Mouse (Mus musculus) spleen, adult 18-20 months (tissue): Measurements from ENCODE around the gene Mtmr6.
"Not testable (repeated sequence)": the region's sequence is repeated elsewhere in the genome, so short reads cannot be mapped to it uniquely, and the experiment has no call there.

Experiments
- DNase-seq, 2 experiments: peaks; one replicate each; pipeline ENCODE4 v3.0.0; 2022; ENCODE audit warnings: mixed read lengths in 2 of 2

The Mtmr6 gene

DNA sequence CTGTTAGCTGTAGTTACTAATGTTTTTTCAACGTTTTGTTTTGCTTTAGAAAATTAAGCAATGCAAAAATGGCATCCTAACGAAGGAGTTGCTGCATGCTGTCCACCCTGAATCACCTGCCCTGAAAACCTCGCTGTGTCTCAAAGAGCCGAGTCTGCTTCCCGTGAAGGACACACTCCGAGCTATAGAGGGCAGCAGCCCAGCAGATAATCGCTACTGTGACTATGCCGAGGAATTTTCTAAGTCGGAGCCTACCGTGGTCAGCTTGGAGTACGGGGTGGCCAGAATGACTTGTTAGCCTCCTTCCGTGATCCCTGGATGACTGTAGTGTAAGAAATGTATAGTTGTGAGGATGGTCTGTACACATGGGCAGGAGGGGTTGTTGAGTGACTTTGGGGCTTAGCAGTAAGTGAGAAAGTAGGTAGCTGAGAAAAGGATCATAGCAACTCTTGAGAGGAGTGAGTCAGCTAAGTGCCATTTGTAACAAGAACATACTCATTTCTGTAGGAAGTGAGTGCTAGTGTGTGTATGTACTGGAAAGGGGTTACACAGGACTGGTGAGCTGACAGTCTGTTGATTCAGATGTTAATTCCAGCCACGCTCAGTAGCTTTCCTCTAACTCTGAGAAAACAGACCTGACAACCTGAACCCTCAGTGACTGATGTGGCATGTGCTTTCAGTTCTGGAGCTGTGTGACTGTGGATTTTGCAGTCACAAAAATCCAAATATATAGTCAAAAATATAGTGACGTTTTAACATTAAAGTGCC, 35.4 kb downstream of the Mtmr6 start:
- no peak for DNase-seq

DNA sequence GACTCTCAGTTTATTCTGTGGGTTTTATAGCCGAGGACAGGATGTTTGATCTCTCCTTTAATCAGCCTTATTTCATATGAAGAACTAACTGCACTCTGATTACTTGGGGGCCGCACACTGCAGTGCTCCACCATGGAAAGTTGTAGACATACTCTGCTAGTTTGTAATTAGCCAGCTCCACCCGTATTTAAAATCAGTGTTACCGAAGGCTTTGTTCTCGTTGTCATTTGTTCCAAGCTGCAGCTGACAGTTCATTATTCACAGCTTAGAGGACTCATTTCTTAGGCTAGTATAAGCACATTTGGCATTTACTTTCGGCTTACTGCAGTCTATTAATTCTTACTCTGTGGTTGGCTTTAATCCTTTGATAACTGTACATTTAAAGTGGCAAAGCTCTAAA, 36.0 kb downstream of the Mtmr6 start:
- DNase-seq, result no peak

DNA sequence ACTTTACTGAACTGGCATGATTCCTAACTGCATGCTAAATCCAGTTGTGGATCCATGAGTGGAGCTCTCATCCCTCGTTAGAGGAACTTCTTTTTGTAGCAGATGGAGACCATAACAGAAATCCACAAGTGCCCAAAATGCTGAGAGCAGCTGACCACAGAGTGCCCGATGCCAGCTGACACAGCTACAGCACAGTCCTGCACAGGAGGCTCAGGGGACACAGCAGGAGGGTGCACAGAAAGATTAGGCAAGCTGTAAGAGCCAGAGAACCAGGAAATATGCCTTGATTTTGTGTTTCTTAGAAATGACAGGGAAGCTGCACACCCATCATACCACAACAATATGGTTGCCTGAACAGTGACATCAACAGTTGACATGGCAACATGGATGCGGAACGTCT, 37.4 kb downstream of the Mtmr6 start:
- DNase-seq, result no peak

DNA sequence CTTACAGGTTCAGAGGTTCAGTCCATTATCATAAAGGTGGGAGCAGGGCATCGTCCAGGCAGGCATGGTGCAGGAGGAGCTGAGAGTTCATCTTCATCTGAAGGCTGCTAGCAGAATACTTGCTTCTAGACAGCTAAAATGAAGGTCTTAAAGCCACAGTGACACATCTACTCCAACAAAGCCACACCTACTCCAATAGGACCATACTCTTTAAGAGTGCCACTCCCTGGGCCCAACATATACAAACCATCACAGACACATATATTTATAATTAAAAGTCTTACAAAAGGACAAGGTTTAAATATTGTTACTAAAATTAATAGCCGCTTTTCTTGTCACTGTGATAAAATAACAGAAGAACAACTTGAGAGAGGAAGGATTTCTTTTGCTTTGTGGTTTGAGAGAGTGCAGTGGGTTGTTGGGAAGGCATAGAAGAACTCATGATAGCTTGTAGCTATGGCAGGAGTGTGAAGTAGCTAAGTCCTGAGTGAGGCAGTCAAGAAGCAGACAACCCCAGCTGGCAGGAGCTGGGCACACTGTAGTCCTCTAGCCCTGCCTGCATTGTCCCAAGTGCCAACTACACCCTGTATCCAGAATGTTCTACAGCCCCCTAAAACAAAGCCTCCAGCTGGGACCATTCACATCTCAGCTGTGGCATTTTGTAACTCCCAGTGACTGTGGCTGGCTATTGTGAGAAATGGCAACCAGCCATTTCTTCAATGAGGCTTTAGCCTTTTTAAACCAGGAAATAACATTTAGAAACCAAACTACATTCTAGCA, 39.6 kb downstream of the Mtmr6 start:
- no peak for DNase-seq

DNA sequence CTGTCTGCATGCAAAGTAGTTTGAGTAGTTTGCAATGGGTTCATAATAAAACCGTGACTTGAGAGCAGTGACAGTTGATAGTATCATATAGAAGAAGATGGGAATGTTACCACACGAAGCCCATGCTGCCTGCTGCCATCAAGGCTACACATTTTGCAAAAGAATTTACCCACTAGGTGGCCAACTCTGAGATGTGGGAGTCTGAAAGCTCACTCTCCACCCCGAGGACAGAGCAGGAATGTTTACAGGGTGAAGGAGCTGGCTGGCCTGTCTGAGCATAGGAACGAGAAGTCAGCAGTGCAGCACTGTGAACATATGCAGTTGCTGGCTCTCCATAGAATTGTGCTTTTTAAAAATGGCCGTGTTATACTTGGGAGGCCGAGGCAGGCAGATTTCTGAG, 43.1 kb downstream of the Mtmr6 start:
- DNase-seq, result no peak

DNA sequence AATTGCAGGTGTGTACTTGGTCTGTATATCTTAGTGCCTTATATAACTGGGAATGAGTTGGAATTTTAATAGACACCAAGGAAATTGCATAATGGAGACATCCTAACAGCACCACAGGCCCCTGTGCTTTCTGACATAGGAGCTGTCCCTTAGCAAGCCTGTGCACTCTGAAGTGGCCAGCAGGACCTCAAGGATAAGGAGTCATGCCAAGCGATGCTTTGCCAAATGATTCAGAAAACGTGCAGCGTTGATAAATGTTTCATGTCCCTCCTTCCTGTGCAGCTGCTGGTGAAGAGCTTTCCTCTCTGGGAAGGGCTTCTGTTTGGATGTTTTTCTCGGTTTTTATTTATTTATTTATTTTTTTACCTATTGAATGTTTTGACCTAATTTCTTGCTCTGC, 45.7 kb downstream of the Mtmr6 start:
- no peak for DNase-seq

DNA sequence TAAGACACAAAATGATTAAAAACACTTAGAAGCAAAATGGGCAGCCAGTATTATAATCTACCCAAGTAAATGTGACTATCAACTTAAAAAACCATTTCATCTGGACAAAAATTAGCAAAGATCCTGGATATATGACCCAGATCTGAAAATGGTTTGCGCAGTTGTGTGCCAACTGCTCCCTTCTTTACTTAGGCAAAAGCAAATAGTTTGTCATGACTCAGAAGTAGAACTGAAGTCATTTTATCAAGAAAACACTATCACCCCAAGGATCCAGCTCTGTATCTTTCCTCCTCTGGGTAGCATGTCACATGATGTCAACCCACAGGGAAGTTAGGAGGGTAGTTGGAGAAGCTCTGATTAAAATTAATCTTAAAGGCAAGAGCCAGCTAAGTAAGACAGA, 54.2 kb downstream of the Mtmr6 start:
- DNase-seq, result no peak

DNA sequence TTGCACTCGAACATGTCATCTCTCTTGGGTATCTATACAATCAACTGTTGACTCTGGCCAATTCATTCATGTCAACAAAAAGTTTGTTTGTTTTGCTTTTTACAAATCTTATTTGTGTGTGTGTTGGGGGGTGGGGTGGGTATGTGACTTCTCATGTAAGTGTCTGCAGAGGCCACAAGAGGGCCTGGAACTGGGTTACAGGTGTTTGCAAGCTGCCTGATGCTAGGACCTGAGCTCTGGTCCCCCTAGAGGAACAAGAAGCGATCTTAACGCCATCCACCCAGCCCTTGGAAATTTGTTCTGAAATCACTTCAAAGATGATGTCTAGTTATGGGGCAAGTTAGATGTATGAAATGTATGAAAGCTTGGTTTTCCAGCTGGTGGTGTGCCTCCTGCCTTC, 55.8 kb downstream of the Mtmr6 start:
- DNase-seq, result no peak

DNA sequence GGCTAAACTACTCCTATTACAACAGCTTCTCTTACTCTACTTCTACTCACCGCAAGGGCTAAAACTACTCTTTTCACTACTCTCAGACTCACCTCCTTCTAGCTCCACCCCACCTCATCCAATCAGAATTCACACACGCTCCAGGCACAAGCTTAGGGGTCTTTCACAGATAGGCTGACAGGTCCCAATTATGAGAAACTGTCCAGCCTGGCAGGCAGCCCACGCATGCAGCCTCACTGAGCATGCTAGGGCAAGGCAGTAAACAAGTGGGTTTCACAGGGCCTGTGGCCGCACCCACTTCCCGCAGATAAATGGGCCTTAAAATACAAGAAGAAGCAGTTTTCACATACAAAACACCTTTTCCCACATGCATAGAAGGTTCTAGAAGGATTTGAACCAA, 75.0 kb downstream of the Mtmr6 start:
- not testable (repeated sequence) for DNase-seq

DNA sequence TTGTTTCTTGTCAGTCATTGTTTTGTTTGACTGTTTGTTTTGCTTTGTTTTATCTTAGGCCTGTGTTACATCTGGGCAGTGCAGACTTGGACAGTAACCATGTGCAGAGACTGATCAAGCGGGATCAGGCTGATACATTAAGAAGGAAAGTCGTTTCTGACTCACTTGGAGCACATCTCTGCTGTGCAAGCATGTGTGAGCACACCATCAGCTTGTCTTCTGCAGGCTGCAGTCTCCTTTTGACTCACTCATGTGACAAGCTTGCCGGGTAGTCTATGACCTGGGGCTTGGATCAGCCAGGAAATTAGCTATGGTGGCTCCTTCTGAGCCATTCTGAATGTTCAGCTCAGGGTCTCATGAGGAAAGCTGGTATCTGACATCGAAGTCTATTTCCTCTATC, 75.5 kb downstream of the Mtmr6 start:
- no peak for DNase-seq

DNA sequence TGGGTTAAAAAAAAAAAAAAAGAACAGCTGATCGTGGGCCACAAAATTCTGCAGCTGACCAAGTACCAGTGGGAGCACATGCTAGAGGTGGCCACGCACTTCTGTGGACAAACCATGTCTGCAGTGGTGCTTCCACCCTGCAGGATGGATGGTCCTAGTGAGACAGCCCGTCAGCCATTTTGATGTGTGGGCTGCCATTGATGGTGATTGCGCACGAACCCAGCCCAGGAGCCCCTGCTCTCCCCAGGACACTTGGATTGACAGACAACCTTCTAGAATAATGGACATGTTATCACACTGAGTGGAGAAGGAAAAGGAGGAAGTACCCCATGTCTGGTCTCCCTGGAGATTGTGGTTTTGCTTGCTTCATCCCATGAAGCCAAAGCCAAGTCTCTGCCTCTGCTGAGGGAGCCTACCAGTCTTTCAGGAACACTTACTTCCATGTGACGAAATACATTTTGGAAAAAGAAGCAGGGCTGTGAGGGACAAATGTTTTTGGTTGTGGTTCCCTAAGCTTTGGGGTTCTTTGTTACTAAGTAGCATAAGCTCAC, 80.4 kb downstream of the Mtmr6 start:
- no peak for DNase-seq
